Mouse (Mus musculus) testis, postnatal 14 days (tissue): ENCODE measurements around the gene Sapcd1.
A peak's percentile ranks its signal among the peaks of the same experiment; 100 is the strongest.

Experiments
- DNase-seq: peaks from one replicate; pipeline ENCODE4 v3.0.0; 2021; ENCODE audit warnings: low spot score

Gene Sapcd1

DNA sequence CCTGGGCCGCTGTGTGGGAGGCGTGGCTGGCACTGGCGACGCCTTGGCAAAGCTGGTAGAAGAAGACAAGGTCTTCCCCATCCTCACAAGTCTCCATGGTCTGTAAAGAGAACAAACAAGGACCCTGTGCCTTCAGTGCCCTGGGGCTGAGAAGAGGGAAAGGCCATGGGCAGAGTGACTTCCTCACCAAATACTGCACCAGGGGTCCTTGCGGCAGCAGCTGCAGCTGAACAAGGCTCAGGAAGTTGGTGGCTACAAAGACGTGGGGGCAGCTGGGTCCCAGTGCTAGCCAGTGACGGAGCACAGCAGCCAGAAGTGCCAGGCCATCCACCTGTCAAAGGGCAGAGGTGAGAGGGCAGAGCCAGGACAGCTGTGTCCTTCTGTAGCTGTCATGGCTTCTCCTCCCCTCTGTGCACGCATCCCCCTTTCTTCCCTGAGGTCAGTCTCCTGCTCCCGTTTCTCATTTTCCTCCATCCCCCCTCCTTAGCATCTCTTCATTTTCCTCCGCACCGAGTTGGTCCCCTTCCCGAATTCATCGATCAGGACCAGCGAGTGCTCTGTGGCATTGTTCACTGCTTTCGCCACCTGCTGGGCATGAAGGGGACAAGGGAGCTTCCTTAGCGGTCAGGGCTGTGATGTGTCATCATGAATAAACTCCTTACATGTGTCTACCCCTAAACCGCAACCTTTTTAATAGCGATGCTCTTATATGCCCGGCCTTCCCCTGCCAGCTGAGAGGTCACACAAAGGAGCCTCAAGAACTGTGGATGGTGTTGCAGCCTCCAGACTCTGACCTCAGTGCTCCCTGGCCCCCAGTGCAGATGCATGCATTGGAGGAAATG lies 2.1 kb upstream of the Sapcd1 start:
- no peak for DNase-seq

DNA sequence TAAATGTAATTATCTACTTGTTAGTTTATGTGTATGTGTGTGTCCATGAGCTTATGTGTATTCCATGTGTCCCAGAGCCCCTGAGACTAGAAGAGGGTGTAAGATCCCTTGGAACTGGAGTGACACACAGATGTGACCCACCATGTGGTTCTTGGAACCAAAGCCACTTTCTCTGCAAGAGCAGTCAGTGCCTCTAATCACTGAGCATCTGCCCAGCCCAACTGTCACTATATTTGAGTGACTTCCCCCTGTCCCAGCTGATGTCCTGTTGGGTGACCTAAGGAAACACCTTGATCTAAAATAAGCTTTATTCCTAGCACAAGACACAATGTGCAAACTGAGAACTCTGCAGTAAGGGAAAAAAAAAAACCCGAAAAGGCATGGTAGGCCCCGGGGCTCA lies 499 bp upstream of the Sapcd1 start:
- no peak for DNase-seq

DNA sequence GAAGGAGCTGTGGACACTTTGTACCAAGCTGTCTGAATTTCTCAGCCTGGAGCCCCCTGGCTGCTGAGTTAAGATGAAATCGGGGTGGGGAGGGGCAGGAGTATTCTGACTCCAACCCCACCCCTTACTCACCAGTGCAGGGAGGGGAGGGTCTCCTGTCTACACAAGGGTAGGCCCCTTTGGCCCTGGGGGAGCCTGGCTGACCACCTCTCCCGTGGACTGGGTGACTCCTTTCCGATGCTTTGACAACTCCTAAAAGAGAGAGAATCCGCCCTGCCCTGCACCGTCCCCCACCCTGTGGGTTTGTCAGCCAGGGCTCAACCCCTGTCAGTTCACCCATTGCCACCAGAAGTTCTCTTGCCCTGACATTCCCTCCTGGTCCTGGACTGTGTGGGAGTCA lies 1.6 kb downstream of the Sapcd1 start:
- DNase-seq = no peak

DNA sequence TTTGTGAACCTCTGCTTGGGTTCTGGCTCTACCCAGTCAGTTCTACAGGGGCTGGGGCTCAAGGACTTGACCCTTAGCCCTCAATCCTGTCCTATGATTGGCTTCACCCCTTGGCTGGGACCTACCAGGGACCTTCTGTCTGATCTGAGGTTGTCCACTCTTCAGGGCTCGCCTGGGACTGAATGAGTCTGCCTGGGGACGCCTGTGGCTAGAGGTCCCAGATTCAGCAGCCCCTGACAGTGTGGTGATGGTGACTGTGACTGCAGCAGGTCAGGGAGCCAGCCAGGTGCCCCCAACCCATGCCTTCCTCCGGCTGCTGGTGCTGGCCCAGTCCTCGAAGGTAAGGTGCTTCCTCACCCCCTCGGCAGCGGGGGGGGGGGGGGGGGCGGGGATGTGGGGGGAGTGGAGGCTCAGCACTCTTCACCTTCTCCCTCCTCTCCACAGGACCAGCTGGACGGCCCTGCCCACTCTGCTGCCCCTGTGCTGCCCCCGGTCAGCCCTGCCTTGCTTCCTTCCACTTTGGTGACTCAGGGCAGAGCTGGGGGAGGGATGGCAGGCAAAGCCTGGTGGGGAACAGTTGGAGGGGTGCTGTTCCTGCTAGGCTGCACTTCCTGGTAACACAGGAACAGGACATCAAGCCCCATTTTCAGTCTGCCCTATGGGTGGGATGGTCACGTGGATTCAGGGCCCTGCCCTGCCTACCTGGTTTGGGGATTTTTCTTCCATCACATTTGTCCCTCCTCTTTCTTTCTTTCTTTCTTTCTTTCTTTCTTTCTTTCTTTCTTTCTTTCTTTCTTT lies 2.9 kb downstream of the Sapcd1 start:
- DNase-seq = no peak

DNA sequence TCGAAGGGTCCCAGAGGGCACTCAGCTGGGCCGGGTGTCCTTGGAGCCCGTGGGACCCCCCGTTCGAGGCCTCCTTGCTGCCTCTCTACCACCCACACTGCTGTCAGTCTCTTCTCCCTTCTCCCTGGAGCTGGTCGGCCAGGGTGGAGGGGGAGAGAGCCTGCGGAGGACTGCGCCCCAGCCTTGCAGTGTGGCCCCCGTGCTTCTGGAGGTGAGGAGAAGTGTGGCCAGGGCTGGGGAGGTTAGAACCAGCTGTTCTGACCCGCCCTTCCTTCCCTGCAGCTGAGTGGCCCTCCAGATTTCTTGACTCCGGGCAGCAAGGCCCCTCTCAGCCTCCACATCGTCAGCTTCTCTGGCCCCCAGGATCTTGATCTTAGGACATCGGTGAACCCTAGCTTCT lies 3.6 kb downstream of the Sapcd1 start:
- DNase-seq = no peak

GRCm38 (mm10) chr17:35023756-35024155 lies 4.1 kb downstream of the Sapcd1 start:
- no peak for DNase-seq

DNA sequence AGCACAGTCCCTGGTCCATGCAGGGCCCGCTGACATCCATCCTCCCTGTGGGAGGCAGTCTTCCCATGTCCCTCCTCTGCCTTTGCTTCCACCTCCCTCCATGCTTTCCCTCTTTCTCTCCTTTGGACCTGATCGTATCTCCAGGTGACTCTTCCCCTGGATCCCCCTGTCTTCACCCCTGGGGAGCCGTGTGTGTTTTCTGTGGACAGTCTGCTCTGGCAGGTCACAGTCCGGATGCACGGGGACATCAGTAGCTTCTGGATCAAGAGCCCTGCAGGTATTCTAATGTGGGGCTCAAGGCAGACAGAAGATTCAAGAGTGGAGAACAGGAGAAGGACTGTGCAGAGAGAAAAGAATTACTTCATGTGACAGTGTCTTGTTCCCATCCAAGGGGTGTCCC lies 4.6 kb downstream of the Sapcd1 start:
- no peak for DNase-seq

- no peak for DNase-seq
Measured at GRCm38 (mm10) chr17:35022541-35023060, 5.2 kb downstream of the Sapcd1 start.

- DNase-seq = no peak
Measured at GRCm38 (mm10) chr17:35021842-35022477, 5.9 kb downstream of the Sapcd1 start.

DNA sequence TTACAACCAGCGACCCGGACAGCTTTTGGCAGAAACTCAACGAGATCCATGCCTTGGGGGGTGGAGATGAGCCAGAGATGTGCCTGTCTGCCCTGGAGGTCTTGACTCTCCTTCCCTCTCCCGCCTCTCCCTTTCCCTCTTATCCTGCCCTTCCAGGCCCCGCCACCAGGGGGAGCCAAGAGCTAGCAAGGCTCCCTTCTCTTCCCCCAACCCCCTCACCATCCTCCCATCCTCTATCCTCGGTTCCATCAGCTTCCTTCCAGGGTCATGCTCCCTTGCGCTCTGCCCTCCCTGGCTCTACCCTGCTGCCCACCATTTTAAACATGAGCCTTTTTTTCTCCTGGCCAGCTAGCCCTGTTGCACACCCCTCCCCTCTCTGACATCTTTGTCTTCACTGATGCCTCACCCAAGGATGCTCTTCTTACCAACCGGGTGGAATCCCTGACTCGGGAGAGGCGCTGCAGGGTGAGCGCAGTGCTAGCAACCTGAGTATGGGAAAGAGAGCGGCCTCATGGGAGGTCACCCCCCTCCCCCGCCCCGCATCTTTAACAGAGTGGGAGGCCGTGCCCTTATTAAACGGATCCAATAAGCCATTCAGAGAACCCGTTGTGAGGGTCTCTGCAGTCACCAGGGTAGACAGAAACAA lies 6.5 kb downstream of the Sapcd1 start:
- DNase-seq = peak; percentile 75

DNA sequence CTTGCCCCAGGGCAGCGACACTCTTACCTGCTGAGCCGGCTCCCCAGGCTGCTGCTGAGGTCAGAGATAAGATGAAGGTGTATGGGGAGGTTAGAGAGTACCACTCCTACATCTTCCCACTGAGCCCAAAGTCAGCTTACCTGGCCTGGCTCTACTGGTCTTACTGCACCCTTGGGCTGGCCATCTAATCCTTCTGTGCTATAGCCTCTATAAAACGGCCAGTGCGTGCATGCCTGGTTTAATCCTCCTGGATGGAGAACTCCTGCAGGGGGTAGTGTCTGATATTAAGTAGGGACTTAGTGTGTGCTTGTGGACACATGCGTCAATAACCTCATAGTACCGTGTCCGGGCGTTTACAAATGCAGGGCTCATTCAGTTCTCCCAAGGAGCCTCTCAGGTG lies 7.3 kb downstream of the Sapcd1 start:
- no peak for DNase-seq

- no peak for DNase-seq
Measured at GRCm38 (mm10) chr17:35019894-35020293, 7.9 kb downstream of the Sapcd1 start.

GRCm38 (mm10) chr17:35018171-35018570 lies 9.6 kb downstream of the Sapcd1 start:
- no peak for DNase-seq

DNA sequence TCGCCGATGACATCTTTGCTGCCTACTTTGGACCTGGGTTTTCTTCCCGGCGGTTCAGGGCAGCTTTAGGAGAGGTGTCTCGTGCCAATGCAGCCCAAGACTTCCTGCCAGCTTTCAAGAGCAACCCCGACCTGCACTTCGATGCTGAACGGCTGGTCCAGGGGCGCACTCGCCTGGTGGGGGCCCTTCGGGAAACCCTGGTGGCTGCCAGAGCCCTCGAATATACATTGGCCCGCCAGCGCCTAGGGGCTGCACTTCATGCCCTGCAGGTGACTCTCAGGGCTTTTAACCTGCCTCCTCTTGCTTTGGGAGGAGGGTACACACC lies 10.1 kb downstream of the Sapcd1 start:
- DNase-seq = no peak

GRCm38 (mm10) chr17:35016791-35017705 lies 10.8 kb downstream of the Sapcd1 start:
- DNase-seq = no peak

GRCm38 (mm10) chr17:35016376-35016775 lies 11.4 kb downstream of the Sapcd1 start, which contains the start of gene Vwa7:
TSS of gene Vwa7 (plus strand) at chr17:35016579.
- DNase-seq = no peak

DNA sequence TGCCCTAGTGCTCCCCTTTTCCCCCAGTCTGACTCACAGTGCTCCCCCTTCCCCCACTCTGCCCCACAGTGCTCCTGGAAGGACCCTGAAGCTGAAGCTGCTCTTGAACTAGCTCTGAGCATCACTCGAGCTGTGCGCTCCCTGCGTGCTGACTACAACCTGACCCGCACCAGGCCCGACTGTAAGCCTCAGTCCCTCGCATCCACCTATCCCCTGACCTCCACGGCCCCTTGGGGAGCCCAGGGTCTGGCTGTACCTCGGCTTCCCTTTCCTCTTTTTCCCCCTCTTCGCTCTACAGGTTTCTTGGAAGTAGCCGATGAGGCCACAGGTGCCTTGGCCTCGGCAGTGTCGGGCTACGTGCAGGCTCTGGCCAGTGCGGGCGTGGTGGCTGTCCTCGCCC lies 12.5 kb downstream of the Sapcd1 start:
- no peak for DNase-seq

- no peak for DNase-seq
Measured at GRCm38 (mm10) chr17:35013221-35013620, 14.6 kb downstream of the Sapcd1 start.

DNA sequence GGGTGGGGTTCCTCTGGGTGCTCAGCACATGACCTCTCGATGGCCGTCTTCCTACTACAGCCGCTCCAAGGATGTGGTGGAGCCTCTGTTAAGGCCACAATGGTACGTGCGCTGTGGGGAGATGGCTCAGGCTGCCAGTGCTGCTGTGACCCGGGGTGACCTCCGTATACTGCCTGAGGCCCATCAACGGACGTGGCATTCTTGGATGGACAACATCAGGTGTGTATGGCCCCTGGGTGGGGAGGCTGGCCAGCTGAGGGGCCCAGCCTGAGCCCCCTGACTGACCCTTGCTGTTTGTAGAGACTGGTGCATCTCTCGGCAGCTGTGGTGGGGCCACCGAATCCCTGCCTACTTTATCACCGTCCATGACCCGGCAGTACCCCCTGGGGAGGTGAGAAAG lies 15.4 kb downstream of the Sapcd1 start:
- no peak for DNase-seq

- DNase-seq = no peak
Measured at GRCm38 (mm10) chr17:35011440-35011839, 16.4 kb downstream of the Sapcd1 start.

GRCm38 (mm10) chr17:35009586-35009985 lies 18.2 kb downstream of the Sapcd1 start:
- no peak for DNase-seq
